Mouse (Mus musculus) forebrain, postnatal 0 days (tissue): ENCODE data around the gene Rgs16. TPM values are rescaled to one million over a fixed set of nuclear protein-coding genes. Genes with fewer than 3 reads are reported as not detected.
A peak's percentile ranks its signal among the peaks of the same experiment; 100 is the strongest.

Experiments used
- ATAC-seq: fragments of 200-750 bp; cut with Nextera tagmentation; 2 replicates; pipeline ENCODE4 v1.8.0; 2017; ENCODE audit warnings: mild to moderate bottlenecking, moderate library complexity
- DNase-seq: peaks from one replicate; pipeline ENCODE4 v3.0.0-alpha.2; 2015
- H3K27ac ChIP-seq: fragments of 300-500 bp; sonication (generic); 2 replicates; pipeline ENCODE4 v1.5.1; 2014; ENCODE audit warnings: low read depth, mild to moderate bottlenecking, antibody characterized with exemption, low read length, moderate library complexity, mixed read lengths
- H3K27me3 ChIP-seq: fragments of 300-500 bp; sonication (generic); 2 replicates; pipeline ENCODE4 v1.6.1; 2014; ENCODE audit warnings: mild to moderate bottlenecking, low read length, mixed read lengths; ENCODE audit not compliant: insufficient read depth
- H3K36me3 ChIP-seq: fragments of 300-500 bp; sonication (generic); 2 replicates; pipeline ENCODE4 v1.6.1; 2014; ENCODE audit warnings: mild to moderate bottlenecking, moderate library complexity; ENCODE audit not compliant: insufficient read depth
- H3K4me1 ChIP-seq: fragments of 300-500 bp; sonication (generic); 2 replicates; pipeline ENCODE4 v1.6.1; 2014; ENCODE audit warnings: antibody characterized with exemption; ENCODE audit not compliant: insufficient read depth
- H3K4me2 ChIP-seq: fragments of 300-500 bp; sonication (generic); 2 replicates; pipeline ENCODE4 v1.6.1; 2014; ENCODE audit warnings: low read depth, mild to moderate bottlenecking, moderate library complexity
- H3K4me3 ChIP-seq: fragments of 300-500 bp; sonication (generic); 2 replicates; pipeline ENCODE4 v1.5.1; 2014; ENCODE audit warnings: low read depth, low read length, mixed read lengths
- H3K9ac ChIP-seq: fragments of 300-500 bp; sonication (generic); 2 replicates; pipeline ENCODE4 v1.6.1; 2014; ENCODE audit warnings: mild to moderate bottlenecking
- H3K9me3 ChIP-seq: fragments of 300-500 bp; sonication (generic); 2 replicates; pipeline ENCODE4 v1.6.1; 2016; ENCODE audit warnings: low read length
- CTCF ChIP-seq: sonication (generic); IDR thresholded peaks from 2 replicates; pipeline ENCODE4 v1.5.1; 2016; ENCODE audit warnings: antibody characterized with exemption, control low read depth, low read depth
- WGBS: fragments of 180-500 bp; shearing (Covaris S2); extraction: QIAGEN DNeasy Blood & Tissue Kit; methylation state at CpG from one replicate; pipeline ENCODE4 v1.1.7; 2014; 5-methylcytosine and 5-hydroxymethylcytosine counted together
- polyA plus RNA-seq: library from polyadenylated mRNA; unstranded; fragments of >200 nt; fragmentation: Nextera tagmentation; extraction: Ambion mirVana; gene quantifications from 2 replicates; pipeline ENCODE4 v1.2.1, GENCODE M21; 2015
- total RNA-seq: library from RNA; depleted of rRNA; stranded (reverse); fragments of >200 nt; gene quantifications from 2 replicates; pipeline ENCODE4 v1.2.3, GENCODE M21; 2014

The Rgs16 gene
- total and polyA plus RNA-seq, 2 experiments from 2014 or later, result 9.6 to 16.7 TPM

GRCm38 (mm10) chr1:153734866-153735265 lies 5.3 kb upstream of the Rgs16 start:
- no peak overlapping the region for H3K27ac ChIP-seq
- peaks cover 11% of the 10 kb centered on the region for H3K4me1 ChIP-seq
- no peaks in the 10 kb centered on the region for H3K36me3 ChIP-seq
- H3K9ac ChIP-seq, result no peak overlapping the region
- ATAC-seq (no peak), DNase-seq (no peak)
- H3K4me3 ChIP-seq, result no peak overlapping the region
- H3K9me3 ChIP-seq, result no peaks in the 10 kb centered on the region
- H3K27me3 ChIP-seq, result no peaks in the 10 kb centered on the region
- no peak for TF ChIP-seq CTCF
- H3K4me2 ChIP-seq, result no peak overlapping the region
- 89% methylated on average over 4 of the region's 4 CpGs for WGBS

DNA sequence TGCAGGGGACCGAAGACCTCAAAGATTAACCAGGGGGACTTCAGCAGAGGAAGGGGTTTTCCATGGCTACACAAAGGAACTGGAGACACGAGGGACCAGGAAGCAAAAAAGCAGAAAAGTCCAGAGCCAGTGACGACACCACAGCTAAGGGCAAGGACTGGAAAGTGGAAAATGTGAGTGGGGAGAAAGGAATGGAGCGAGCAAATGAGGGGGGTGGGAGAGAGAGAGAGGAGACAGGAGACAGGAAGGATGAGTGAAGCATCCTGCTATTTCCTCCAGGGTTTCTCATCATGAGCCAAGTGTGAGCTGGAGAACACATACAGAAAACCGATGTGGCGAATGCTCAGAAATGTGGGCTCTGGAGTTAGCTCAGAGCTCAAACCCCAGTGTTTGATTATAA lies 4.1 kb upstream of the Rgs16 start:
- peak overlapping the region; percentile 10; the same call in 1 of the 2 replicates for H3K27ac ChIP-seq
- H3K36me3 ChIP-seq, result no peaks in the 10 kb centered on the region
- peaks cover 13% of the 10 kb centered on the region for H3K4me1 ChIP-seq
- H3K4me3 ChIP-seq, result no peak overlapping the region
- TF ChIP-seq CTCF, result no peak
- H3K9ac ChIP-seq, result no peak overlapping the region
- no peak overlapping the region for H3K4me2 ChIP-seq
- no peaks in the 10 kb centered on the region for H3K27me3 ChIP-seq
- no peak for DNase-seq
- ATAC-seq, result no peak
- WGBS, result 62% methylated on average over 6 of the region's 6 CpGs
- H3K9me3 ChIP-seq, result no peaks in the 10 kb centered on the region

DNA sequence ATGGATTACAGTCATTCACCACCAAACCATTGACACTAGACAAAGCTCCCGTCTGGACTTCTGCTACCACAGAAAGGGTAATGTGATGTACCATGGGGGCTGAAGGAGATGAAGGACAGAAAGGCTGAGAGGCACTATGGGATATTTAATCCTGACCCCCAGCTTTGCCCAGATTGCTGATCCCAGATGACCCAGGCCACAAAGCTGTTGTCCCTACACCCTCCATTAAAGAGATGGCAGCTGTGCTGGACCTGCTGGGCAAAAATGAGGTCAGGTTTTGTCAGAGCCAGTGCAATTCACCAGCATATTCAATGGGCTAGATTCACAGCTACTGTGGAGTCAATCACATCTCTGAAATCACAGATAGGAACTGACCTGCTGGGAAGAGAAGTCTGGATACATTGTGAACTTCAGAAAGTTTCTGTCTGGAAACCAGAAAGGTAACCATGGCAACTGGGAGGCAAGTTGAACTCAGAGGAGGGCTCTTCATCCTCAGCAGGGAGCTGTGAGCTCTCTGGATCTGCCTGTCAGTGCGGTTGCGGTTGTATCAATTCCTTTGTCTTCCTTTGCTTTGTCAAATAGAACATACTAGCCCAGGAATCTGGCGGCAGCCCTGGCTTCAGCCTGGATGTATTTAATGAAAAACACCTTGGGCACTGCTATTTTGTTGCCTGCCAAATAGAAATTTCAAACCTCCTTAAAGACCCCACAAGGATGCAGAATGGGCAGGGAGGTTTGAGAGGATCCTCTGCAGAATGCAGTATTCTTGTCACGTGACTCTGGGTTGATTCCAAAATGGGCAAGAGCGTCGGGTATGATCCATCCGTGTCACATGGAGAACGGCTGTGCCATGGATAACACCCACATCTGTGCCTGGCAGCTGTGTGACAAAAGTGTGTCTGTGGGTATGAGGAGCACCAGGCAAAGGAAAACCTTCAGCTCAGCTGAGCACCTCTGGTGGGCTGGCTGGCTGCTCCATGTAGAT lies 2.8 kb upstream of the Rgs16 start:
- ATAC-seq, result peak; percentile 75
- 14% methylated on average over 9 of the region's 9 CpGs for WGBS

DNA sequence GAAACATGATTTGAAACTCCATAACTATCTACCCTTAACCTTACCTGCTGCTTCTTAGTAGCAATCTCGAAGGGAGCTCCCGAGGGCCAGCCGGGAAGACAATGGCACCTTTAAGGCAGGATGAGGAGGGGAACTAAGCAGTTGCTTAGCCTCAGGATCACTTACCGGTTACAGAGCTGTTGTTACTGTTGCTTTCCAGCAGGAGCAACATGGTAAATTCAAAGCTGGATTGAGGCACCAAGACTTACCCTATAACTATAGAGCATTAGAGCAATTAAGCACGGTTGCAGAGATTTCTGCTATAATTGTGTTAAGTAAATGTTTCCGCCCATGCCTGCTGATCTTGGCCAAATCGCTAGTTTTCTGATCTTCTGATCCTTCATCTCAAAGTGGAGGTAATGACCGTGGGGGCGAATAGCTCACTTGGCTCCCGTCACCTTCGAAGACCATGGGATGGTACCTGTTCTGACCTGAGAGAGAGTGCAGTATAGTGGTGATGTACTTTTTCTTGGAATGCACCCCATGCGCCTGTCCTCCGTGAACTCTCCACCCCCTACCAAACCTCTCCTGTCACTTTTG lies 623 bp upstream of the Rgs16 start:
- Histone ChIP-seq H3K4me3 (peak overlapping the region; percentile 52), H3K9ac (no peak overlapping the region), H3K4me1 (peaks cover 16% of the 10 kb centered on the region), H3K27me3 (no peaks in the 10 kb centered on the region), H3K9me3 (no peaks in the 10 kb centered on the region), H3K4me2 (peak overlapping the region; percentile 89), H3K27ac (no peak overlapping the region), H3K36me3 (no peaks in the 10 kb centered on the region)
- ATAC-seq (no peak), DNase-seq (no peak)
- peak; percentile 21; the same call in 1 of the 2 replicates for TF ChIP-seq CTCF
- 15% methylated on average over 13 of the region's 13 CpGs for WGBS

More for the DNA sequence above, 2.8 kb upstream of the Rgs16 start:
- H3K9me3 ChIP-seq, result no peaks in the 10 kb centered on the region
- no peaks in the 10 kb centered on the region for H3K36me3 ChIP-seq
- H3K4me1 ChIP-seq, result peaks cover 16% of the 10 kb centered on the region
- no peaks in the 10 kb centered on the region for H3K27me3 ChIP-seq
- TF ChIP-seq CTCF, result no peak
- H3K4me3 ChIP-seq, result no peak overlapping the region
- no peak overlapping the region for H3K4me2 ChIP-seq
- peak overlapping the region; percentile 76 for H3K27ac ChIP-seq
- peak; percentile 75 for DNase-seq
- H3K9ac ChIP-seq, result no peak overlapping the region

- Histone ChIP-seq H3K4me3 (peak overlapping the region; percentile 52), H3K27ac (0 out of 2 replicates have a peak overlapping the region, but pooled peaks have one; percentile 5), H3K9ac (peak overlapping the region; percentile 56), H3K9me3 (no peaks in the 10 kb centered on the region), H3K4me1 (peaks cover 16% of the 10 kb centered on the region), H3K27me3 (no peaks in the 10 kb centered on the region), H3K4me2 (peak overlapping the region; percentile 89), H3K36me3 (no peaks in the 10 kb centered on the region)
- ATAC-seq (no peak), DNase-seq (no peak)
- no peak for TF ChIP-seq CTCF
- 26% methylated on average over 12 of the region's 12 CpGs for WGBS
These were observed 739 bp downstream of the Rgs16 start for GRCm38 (mm10) chr1:153740775-153741400.

DNA sequence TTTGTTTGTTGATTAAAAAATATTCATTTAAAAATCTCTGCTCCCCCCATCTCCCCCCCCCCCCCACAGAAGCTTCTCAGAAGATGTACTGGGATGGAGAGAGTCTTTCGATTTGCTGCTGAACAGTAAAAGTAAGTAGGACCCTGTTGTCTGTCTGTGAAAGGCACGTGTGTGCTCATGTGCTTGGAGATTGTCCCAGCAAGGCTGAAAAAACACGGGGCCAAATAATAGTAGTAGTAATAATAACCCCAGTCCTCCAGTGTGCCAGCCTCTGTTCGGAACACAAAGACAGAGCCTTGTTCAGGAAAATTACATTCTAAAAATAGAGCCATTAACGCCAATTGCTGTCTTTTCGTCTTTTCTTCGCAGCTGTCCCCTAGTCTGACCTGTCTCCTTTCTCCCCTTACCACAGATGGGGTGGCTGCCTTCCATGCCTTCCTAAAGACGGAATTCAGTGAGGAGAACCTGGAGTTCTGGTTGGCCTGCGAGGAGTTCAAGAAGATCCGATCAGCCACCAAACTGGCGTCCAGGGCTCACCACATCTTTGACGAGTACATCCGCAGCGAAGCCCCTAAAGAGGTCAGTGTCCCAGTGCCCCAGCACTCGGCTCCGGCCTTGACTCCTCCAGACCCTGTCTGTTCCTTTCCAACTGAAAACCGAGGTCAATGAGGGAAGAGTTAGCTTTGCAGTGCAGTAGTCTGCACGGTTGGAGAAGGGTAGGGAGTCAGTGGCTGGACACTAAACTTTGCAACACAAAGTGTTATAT lies 1.6 kb downstream of the Rgs16 start:
- Histone ChIP-seq H3K9me3 (no peaks in the 10 kb centered on the region), H3K4me3 (peak overlapping the region; percentile 52), H3K27ac (no peak overlapping the region), H3K4me2 (peak overlapping the region; percentile 89), H3K27me3 (no peaks in the 10 kb centered on the region), H3K36me3 (no peaks in the 10 kb centered on the region), H3K9ac (no peak overlapping the region), H3K4me1 (peaks cover 16% of the 10 kb centered on the region)
- no peak for TF ChIP-seq CTCF
- ATAC-seq (no peak), DNase-seq (no peak)
- WGBS, result 37% methylated on average over 18 of the region's 18 CpGs
